Mouse (Mus musculus) stomach, postnatal 0 days (tissue): ENCODE results near the gene Shbg.

ENCODE experiments used
- CTCF ChIP-seq: IDR thresholded peaks from 2 replicates; pipeline ENCODE4 v1.5.1; 2016; ENCODE audit warnings: antibody characterized with exemption, low read depth, mild to moderate bottlenecking, moderate library complexity
- EP300 ChIP-seq: optimal IDR thresholded peaks from 2 replicates; pipeline ENCODE3; 2016; ENCODE audit warnings: antibody characterized with exemption

DNA sequence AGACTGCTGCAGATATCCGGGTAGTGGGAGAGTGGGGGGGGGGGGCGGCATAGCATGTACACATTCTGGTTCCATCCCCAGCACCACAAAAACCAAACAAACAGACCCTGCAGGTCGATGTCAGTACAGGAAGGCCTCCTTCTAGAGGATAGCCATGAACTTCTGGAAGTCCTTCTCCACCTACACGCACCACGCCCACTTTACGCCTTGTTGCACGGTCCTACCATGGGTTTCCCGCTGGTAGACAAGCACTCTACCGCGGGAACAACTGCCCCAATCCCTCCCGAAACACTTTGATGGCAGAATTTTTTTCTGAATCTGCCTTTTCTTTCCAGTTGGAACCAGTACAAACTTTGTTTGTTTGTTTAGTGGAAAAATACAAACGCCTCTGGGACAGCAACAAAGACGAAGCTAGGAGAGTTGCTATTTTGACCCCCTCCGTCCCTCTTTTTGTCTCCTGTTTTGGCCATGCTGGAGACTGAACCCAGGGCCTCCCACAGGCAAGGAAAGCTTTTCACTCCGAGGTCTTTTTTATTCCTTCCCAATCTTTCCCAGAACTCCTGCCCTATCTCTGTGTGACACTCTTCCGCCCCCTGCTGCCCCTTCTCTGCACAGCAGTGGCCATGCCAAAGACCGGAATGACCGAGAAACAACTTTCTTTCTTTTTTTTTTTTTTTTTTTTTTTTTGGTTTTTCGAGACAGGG, 4.0 kb downstream of the Shbg start:
- TF ChIP-seq CTCF (peak; percentile 90), EP300 (no peak)
